Mouse (Mus musculus) brown adipose tissue, adult 24 weeks (tissue): ENCODE measurements around the gene Qrich1. TPM values are rescaled to one million over a fixed set of nuclear protein-coding genes. Genes with fewer than 3 reads are reported as not detected.

ENCODE experiments used
- H3K27ac ChIP-seq: fragments of 200-500 bp; replicated peaks from 2 replicates; pipeline ENCODE4 v1.5.1; 2012; ENCODE audit warnings: low read depth, mild to moderate bottlenecking, low read length
- H3K4me1 ChIP-seq: fragments of 200-500 bp; 2 replicates; pipeline ENCODE4 v1.6.1; 2012; ENCODE audit warnings: low read length, mixed read lengths; ENCODE audit not compliant: control insufficient read depth, insufficient read depth, insufficient read length
- H3K4me3 ChIP-seq: fragments of 200-500 bp; 2 replicates; pipeline ENCODE4 v1.5.1; 2012; ENCODE audit warnings: low read depth, mild to moderate bottlenecking, low read length, moderate library complexity; ENCODE audit not compliant: insufficient read depth
- polyA plus RNA-seq: library from polyadenylated mRNA; stranded (reverse); fragments of >200 nt; gene quantifications from 2 replicates; pipeline ENCODE4 v1.2.4, GENCODE M21; 2012; ENCODE audit not compliant: missing spikeins, insufficient read depth, insufficient read length

The Qrich1 gene
- 40.9 and 45.7 TPM in 2 replicates for polyA plus RNA-seq

GRCm38 (mm10) chr9:108516380-108517251, at the start of gene Qrich1:
Gene Qrich1, plus strand, starts transcription at chr9:108516806.
- H3K4me3 ChIP-seq = peak within 1 kb of the TSS; percentile 99
- H3K4me1 ChIP-seq = peaks cover 11% of the 10 kb centered on the region
- peak within 1 kb of the TSS; percentile 98 for H3K27ac ChIP-seq

GRCm38 (mm10) chr9:108469430-108469829, 47.2 kb upstream of the Qrich1 start:
- Histone ChIP-seq H3K4me3 (no peak overlapping the region), H3K27ac (no peak overlapping the region), H3K4me1 (no peaks in the 10 kb centered on the region)

GRCm38 (mm10) chr9:108469845-108470244, 46.8 kb upstream of the Qrich1 start:
- H3K4me1 ChIP-seq = no peaks in the 10 kb centered on the region

GRCm38 (mm10) chr9:108474528-108474927, 42.1 kb upstream of the Qrich1 start:
- peaks cover 5% of the 10 kb centered on the region for H3K4me1 ChIP-seq
- H3K4me3 ChIP-seq = no peak overlapping the region
- H3K27ac ChIP-seq = no peak overlapping the region

More at GRCm38 (mm10) chr9:108469845-108470244, 46.8 kb upstream of the Qrich1 start:
- H3K27ac ChIP-seq = no peak overlapping the region
- no peak overlapping the region for H3K4me3 ChIP-seq

GRCm38 (mm10) chr9:108478638-108479156, 37.9 kb upstream of the Qrich1 start:
- peaks cover 14% of the 10 kb centered on the region for H3K4me1 ChIP-seq
- peak overlapping the region; percentile 98 for H3K4me3 ChIP-seq
- peak overlapping the region; percentile 90 for H3K27ac ChIP-seq

GRCm38 (mm10) chr9:108479241-108479640, 37.4 kb upstream of the Qrich1 start:
- H3K4me1 ChIP-seq = peaks cover 14% of the 10 kb centered on the region
- peak overlapping the region; percentile 83 for H3K27ac ChIP-seq
- H3K4me3 ChIP-seq = peak overlapping the region; percentile 98

GRCm38 (mm10) chr9:108479721-108480351, 36.8 kb upstream of the Qrich1 start, which contains the start of gene Lamb2:
Gene Lamb2, plus strand, starts transcription at chr9:108479736.
- H3K27ac ChIP-seq = peak within 1 kb of the TSS; percentile 94
- H3K4me3 ChIP-seq = peak within 1 kb of the TSS; percentile 98
- peaks cover 14% of the 10 kb centered on the region for H3K4me1 ChIP-seq

- Histone ChIP-seq H3K4me1 (peaks cover 14% of the 10 kb centered on the region), H3K4me3 (peak overlapping the region; percentile 98), H3K27ac (no peak overlapping the region)
Measured at GRCm38 (mm10) chr9:108480813-108481519, 35.6 kb upstream of the Qrich1 start.

- Histone ChIP-seq H3K27ac (no peak overlapping the region), H3K4me3 (peak overlapping the region; percentile 4; the same call in 1 of the 2 replicates)
Measured at GRCm38 (mm10) chr9:108481520-108482210, 34.9 kb upstream of the Qrich1 start.

GRCm38 (mm10) chr9:108483051-108483790, 33.4 kb upstream of the Qrich1 start:
- H3K4me1 ChIP-seq = peaks cover 14% of the 10 kb centered on the region
- H3K27ac ChIP-seq = no peak overlapping the region
- no peak overlapping the region for H3K4me3 ChIP-seq

More at GRCm38 (mm10) chr9:108481520-108482210, 34.9 kb upstream of the Qrich1 start:
- H3K4me1 ChIP-seq = peaks cover 14% of the 10 kb centered on the region

GRCm38 (mm10) chr9:108484021-108484420, 32.6 kb upstream of the Qrich1 start:
- Histone ChIP-seq H3K4me1 (peaks cover 13% of the 10 kb centered on the region), H3K27ac (no peak overlapping the region), H3K4me3 (no peak overlapping the region)

- no peak overlapping the region for H3K4me3 ChIP-seq
Measured at GRCm38 (mm10) chr9:108485301-108485875, 31.2 kb upstream of the Qrich1 start.

GRCm38 (mm10) chr9:108486973-108487530, 29.6 kb upstream of the Qrich1 start:
- Histone ChIP-seq H3K4me1 (peaks cover 8% of the 10 kb centered on the region), H3K4me3 (no peak overlapping the region), H3K27ac (no peak overlapping the region)

More at GRCm38 (mm10) chr9:108485301-108485875, 31.2 kb upstream of the Qrich1 start:
- Histone ChIP-seq H3K27ac (no peak overlapping the region), H3K4me1 (peaks cover 13% of the 10 kb centered on the region)
